Mouse (Mus musculus) T-helper 1 cell (primary cell): ENCODE data around the gene Kcnk1.

Experiments
- in situ Hi-C: fragments of 300-600 bp; cut with MboI, MseI; formaldehyde crosslinking; loops from one replicate; pipeline ENCODE4 v1.15.1; 2025; ENCODE audit warnings: high pct_unique_total_duplicates

The Kcnk1 gene

GRCm38 (mm10) chr8:126045751-126046150 is 50.8 kb downstream of the Kcnk1 start:
- in situ Hi-C loops = no loop called here

GRCm38 (mm10) chr8:126053911-126054310 is 58.9 kb downstream of the Kcnk1 start:
- in situ Hi-C loops = loop anchor here (25.0 kb wide), 1 partner anchor 1417 kb away; no protein-coding TSS in a partner anchor

- in situ Hi-C loops = loop anchor here (25.0 kb wide), 1 partner anchor 1422 kb away; no protein-coding TSS in a partner anchor
These were observed 63.9 kb downstream of the Kcnk1 start for GRCm38 (mm10) chr8:126058876-126059275.

GRCm38 (mm10) chr8:126062844-126063243 is 67.9 kb downstream of the Kcnk1 start:
- in situ Hi-C loops = loop anchor here (25.0 kb wide), 1 partner anchor 1426 kb away; no protein-coding TSS in a partner anchor

- in situ Hi-C loops = loop anchor here (25.0 kb wide), 1 partner anchor 1427 kb away; no protein-coding TSS in a partner anchor
These were observed 69.0 kb downstream of the Kcnk1 start for GRCm38 (mm10) chr8:126063832-126064409.

- in situ Hi-C loops = loop anchor here (25.0 kb wide), 1 partner anchor 1427 kb away; no protein-coding TSS in a partner anchor
These were observed 69.7 kb downstream of the Kcnk1 start for GRCm38 (mm10) chr8:126064587-126065145.

- in situ Hi-C loops = loop anchor here (25.0 kb wide), 1 partner anchor 1430 kb away; no protein-coding TSS in a partner anchor
These were observed 72.3 kb downstream of the Kcnk1 start for GRCm38 (mm10) chr8:126067306-126067705.

GRCm38 (mm10) chr8:126068136-126068535 is 73.2 kb downstream of the Kcnk1 start:
- in situ Hi-C loops = loop anchor here (25.0 kb wide), 1 partner anchor 1431 kb away; no protein-coding TSS in a partner anchor

- in situ Hi-C loops = loop anchor here (25.0 kb wide), 1 partner anchor 1435 kb away; no protein-coding TSS in a partner anchor
These were observed 77.7 kb downstream of the Kcnk1 start for GRCm38 (mm10) chr8:126072678-126073077.

GRCm38 (mm10) chr8:126073141-126073740 is 78.3 kb downstream of the Kcnk1 start:
- in situ Hi-C loops = loop anchor here (25.0 kb wide), 1 partner anchor 1436 kb away; no protein-coding TSS in a partner anchor

GRCm38 (mm10) chr8:126074111-126074510 is 79.1 kb downstream of the Kcnk1 start:
- in situ Hi-C loops = loop anchor here (25.0 kb wide), 1 partner anchor 1437 kb away; no protein-coding TSS in a partner anchor

GRCm38 (mm10) chr8:126075400-126075799 is 80.4 kb downstream of the Kcnk1 start:
- in situ Hi-C loops = no loop called here
